Mouse (Mus musculus) embryo, embryonic 10.5 days (tissue): ENCODE measurements at regions not wholly inside any gene's neighbourhood (a gene's known extent, or its start where the extent isn't known, plus 50 kb on each side); places are given as distances from the start of the nearest gene placed in this dataset.

Experiments used
- DNase-seq: peaks from one replicate; pipeline ENCODE4 v3.0.0-alpha.2; 2015; ENCODE audit warnings: low spot score

- no peak for DNase-seq
These were observed 52.0 kb upstream of the Dusp5 start for GRCm38 (mm10) chr19:53476768-53477547.

GRCm38 (mm10) chr19:53469256-53469655 is 59.7 kb upstream of the Dusp5 start:
- DNase-seq, result no peak

GRCm38 (mm10) chr19:53464681-53465080 is 64.2 kb upstream of the Dusp5 start:
- no peak for DNase-seq

DNA sequence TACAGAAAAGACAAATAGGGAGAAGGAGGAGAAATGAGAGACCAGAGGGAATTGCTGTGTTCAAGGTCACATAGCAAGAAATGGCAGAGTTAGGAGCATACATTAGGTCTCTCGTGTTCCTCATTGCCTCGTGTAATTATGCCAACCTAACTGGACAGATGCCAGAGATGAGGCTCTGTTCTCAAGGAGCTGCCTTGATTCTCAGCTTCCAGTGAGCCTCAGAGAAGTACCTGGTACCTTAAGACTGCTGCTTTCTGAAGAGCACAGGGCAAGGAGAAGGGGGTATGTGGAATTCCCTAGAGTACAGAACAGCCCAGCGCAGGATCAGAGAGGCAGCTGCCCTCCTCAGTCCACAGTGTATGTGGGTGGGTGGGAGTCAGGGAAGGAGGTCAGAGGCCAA is 64.8 kb upstream of the Dusp5 start:
- DNase-seq, result no peak

GRCm38 (mm10) chr19:53461025-53462015 is 67.6 kb upstream of the Dusp5 start:
- DNase-seq, result no peak

- DNase-seq, result peak; percentile 36
These were observed 68.4 kb upstream of the Dusp5 start for GRCm38 (mm10) chr19:53460312-53461024.

- DNase-seq, result peak; percentile 61
These were observed 69.0 kb upstream of the Smndc1 start for GRCm38 (mm10) chr19:53459407-53459788.

DNA sequence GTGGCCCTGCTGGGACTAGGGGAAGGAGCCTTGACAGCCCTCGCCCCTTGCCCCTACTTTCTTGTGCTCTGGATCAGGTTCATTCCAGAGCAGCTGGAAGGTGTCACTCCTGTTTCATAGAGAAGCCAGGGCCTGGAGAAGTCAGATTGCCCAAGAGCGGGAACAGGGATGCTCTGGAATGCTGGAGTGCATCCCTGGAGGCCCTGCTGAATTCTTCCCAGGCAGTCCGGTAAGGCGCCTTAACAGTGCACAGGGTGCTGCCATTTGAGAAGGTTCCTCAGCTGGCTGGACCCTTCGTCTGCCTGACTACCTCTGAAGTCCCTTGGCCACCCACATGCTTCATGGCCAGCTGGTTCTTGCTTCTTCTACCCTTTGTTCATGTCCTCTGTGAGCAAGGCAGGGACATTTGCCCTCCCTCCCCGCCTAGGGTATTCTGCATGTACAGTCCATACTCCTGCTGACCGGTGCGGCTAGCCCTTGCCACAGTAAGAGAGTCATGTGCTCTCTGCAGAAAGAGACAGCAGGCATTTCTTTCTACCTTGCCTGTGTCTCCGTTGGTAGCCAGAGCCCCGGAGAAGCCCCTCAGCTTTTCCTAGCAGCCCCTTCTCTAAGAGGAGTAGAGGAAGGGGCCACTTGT is 68.5 kb upstream of the Smndc1 start:
- no peak for DNase-seq

- no peak for DNase-seq
These were observed 66.3 kb upstream of the Smndc1 start for GRCm38 (mm10) chr19:53456681-53457080.

DNA sequence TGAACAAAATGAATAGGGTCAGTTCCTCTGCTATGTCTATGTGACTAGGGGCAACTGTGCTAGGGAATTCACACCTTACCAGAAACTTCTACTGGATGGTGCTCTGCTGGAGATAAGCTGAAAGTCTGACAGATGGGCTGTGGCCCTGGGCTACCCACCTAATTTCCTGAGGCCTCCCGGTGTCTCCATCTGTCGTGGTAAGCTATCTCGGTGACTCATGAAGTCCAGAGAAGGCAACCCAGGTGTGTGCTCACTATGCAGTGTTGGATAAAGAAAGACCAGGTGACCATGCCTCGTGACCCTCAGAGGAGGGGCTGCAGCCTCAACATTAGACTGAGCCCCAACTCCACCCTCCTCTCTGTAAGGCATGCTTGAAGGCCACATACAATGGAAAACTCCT is 64.2 kb upstream of the Smndc1 start:
- DNase-seq, result no peak

DNA sequence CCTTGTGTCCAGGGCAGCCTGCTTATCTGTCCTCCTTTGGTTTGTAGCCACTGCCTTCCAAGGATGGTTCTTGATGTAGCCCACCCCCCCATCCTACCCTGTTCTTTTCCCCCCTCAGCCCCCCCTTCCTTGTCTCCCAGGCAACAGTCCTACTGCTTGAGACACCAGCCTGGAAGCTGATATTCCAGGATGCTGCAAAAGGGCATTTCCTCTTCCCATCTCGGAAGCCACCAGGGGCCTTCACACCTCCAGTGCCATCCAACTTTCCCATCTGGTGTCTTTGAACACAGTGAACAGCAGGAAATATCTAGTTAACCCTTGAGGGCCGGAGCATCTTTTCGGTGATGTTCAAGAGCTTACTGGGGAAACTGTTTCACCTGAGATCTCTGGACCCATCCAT is 63.7 kb upstream of the Smndc1 start:
- no peak for DNase-seq

DNA sequence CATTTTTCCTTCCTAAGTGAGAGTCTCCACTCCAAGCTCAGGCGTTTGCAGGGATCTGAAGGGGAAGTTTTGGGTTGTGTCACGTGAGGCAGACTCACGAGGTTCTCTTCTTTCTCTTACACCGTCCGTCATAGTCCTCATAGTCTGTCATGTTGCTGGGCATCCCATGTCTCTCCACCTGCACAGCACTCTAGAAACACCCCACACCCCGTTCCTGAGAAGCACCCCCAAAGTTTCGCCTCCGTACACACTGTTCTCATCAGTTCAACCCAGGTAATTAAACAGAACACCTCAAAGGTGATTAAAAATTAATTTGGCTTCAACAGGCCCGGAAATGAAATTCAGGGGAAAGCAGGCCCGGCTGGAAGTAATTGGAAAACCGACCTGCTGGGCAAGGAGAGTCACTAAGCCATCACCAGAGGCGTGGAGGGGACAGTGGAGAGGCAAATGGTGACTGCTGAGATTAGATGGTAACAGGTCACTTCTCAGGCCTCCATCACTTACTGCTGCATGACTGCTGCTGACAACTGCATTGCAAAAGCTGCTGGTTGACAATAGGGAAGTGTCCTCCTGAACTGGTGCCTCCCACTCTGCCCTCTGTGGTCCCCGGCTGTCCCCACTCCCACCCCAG is 63.1 kb upstream of the Smndc1 start:
- DNase-seq, result no peak

- no peak for DNase-seq
These were observed 62.0 kb upstream of the Smndc1 start for GRCm38 (mm10) chr19:53452360-53452759.

DNA sequence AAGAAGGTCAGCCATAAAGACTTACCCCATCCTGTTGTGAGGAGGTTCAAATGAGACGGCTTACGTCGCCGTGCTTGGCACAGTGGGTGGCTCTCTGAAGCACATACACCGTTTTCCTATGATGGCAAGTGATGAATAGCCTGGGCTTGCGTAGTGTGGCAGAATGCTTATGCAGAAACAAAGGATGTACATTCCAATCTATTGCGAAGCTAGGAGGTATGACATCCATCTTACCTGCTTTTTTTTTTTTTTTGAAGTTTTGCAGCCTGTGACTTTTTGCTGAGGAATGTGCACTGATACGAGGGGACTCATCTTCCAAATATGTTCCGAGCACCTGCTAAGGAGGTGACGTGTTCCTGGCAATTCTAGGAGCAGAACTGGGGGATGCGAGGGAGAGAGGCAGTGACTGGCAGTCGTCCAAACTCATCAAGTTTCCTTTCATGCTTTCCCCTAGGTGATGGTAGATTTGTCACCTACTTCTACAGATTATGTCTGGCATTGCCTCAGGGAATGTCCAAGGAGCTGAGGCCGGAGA is 61.1 kb upstream of the Smndc1 start:
- DNase-seq, result no peak

GRCm38 (mm10) chr19:53450624-53451387 is 60.4 kb upstream of the Smndc1 start:
- DNase-seq, result no peak

- DNase-seq, result no peak
These were observed 58.9 kb upstream of the Smndc1 start for GRCm38 (mm10) chr19:53449137-53449783.

GRCm38 (mm10) chr19:53448206-53448605 is 57.8 kb upstream of the Smndc1 start:
- DNase-seq, result no peak

GRCm38 (mm10) chr19:53447754-53448153 is 57.4 kb upstream of the Smndc1 start:
- no peak for DNase-seq

DNA sequence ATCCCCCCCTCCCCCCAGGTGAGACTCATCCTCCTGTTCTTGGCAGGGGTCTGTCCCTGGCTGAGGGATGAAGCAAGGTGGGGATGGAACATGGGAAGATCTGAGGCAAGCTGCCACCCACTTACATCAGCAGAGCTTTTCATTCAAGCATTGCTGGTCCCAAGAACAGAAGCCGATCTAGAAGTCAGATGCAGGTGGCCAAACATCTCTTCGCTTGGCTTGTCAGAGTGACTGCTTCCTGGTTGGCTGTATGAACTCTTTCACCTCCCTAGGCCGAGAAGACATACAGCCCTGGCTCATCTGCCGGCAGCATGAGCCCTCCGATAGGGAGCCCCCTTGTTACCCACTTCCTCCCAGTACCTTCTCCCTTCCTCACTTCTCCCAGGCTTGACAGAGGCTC is 55.8 kb upstream of the Smndc1 start:
- no peak for DNase-seq

DNA sequence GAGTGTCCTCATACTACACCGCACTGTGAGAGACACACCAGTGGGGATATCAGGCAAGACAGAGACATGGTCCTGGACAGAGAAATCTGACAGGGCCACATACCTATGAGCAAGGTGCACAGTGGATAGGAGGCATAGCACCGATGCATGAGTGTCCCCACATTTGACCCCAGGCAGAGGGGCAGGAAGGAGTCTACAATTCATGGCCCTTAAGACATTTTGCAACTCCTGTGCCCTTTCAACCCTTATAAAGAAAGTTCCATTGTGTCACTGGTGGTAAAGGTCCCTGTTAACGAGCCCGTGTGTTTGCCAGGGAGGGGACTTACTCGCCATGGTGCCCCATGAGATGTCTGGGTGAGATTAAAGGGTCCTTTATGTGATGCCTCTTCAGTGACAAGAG is 54.3 kb upstream of the Smndc1 start:
- no peak for DNase-seq
